Mouse (Mus musculus) testis, postnatal 14 days (tissue): ENCODE results near the gene Cela3b.
"Not testable (repeated sequence)": the region's sequence is repeated elsewhere in the genome, so short reads cannot be mapped to it uniquely, and the experiment has no call there.

ENCODE experiments used
- DNase-seq: peaks from one replicate; pipeline ENCODE4 v3.0.0; 2021; ENCODE audit warnings: low spot score

Cela3b gene

GRCm38 (mm10) chr4:137417712-137418564, 12.4 kb downstream of the Cela3b start:
- no peak for DNase-seq

GRCm38 (mm10) chr4:137414936-137415335, 15.4 kb downstream of the Cela3b start:
- no peak for DNase-seq

GRCm38 (mm10) chr4:137412185-137412709, 18.1 kb downstream of the Cela3b start:
- DNase-seq = not testable (repeated sequence)

- no peak for DNase-seq
These were observed 20.6 kb downstream of the Cela3b start, which contains the start of gene Cela3a for GRCm38 (mm10) chr4:137409691-137410090. Cela3a (minus strand) TSS chr4:137409791.

GRCm38 (mm10) chr4:137405571-137405970, 24.8 kb downstream of the Cela3b start:
- no peak for DNase-seq

GRCm38 (mm10) chr4:137396641-137397525, 33.5 kb downstream of the Cela3b start:
- DNase-seq = peak; percentile 70

GRCm38 (mm10) chr4:137393378-137394135, 36.8 kb downstream of the Cela3b start:
- peak; percentile 80 for DNase-seq

- DNase-seq = no peak
These were observed 37.5 kb downstream of the Cela3b start for GRCm38 (mm10) chr4:137392874-137393273.

GRCm38 (mm10) chr4:137391287-137391686, 39.1 kb downstream of the Cela3b start:
- no peak for DNase-seq

- no peak for DNase-seq
These were observed 40.1 kb downstream of the Cela3b start for GRCm38 (mm10) chr4:137390196-137390595.

GRCm38 (mm10) chr4:137388983-137389382, 41.4 kb downstream of the Cela3b start:
- DNase-seq = no peak

- peak; percentile 88 for DNase-seq
These were observed 42.1 kb downstream of the Cela3b start for GRCm38 (mm10) chr4:137388059-137388794.

GRCm38 (mm10) chr4:137387482-137388058, 42.8 kb downstream of the Cela3b start:
- DNase-seq = no peak

GRCm38 (mm10) chr4:137380702-137381605, 49.4 kb downstream of the Cela3b start:
- DNase-seq = no peak

GRCm38 (mm10) chr4:137379713-137380255, 50.6 kb downstream of the Cela3b start:
- DNase-seq = no peak

GRCm38 (mm10) chr4:137379085-137379484, 51.3 kb downstream of the Cela3b start:
- no peak for DNase-seq

GRCm38 (mm10) chr4:137377526-137378304, 52.6 kb downstream of the Cela3b start:
- no peak for DNase-seq

GRCm38 (mm10) chr4:137376778-137377177, 53.6 kb downstream of the Cela3b start:
- no peak for DNase-seq
